Mouse (Mus musculus) liver, embryonic 15.5 days (tissue): ENCODE measurements at regions not wholly inside any gene's neighbourhood (a gene's known extent, or its start where the extent isn't known, plus 50 kb on each side); places are given as distances from the start of the nearest gene placed in this dataset.

Source experiments
- ATAC-seq: fragments of 200-750 bp; cut with Nextera tagmentation; 2 replicates; pipeline ENCODE4 v1.8.0; 2017; ENCODE audit warnings: moderate number of reproducible peaks, mild to moderate bottlenecking, moderate library complexity; ENCODE audit not compliant: insufficient read depth
- H3K27ac ChIP-seq: fragments of 300-500 bp; sonication (generic); replicated peaks from 2 replicates; pipeline ENCODE4 v1.5.1; 2015; ENCODE audit warnings: mild to moderate bottlenecking, inconsistent platforms
- H3K27me3 ChIP-seq: fragments of 300-500 bp; sonication (generic); 2 replicates; pipeline ENCODE4 v1.6.1; 2015; ENCODE audit warnings: mild to moderate bottlenecking, inconsistent platforms
- H3K36me3 ChIP-seq: fragments of 300-500 bp; sonication (generic); replicated peaks from 2 replicates; pipeline ENCODE4 v1.6.1; 2015; ENCODE audit warnings: moderate library complexity, mild to moderate bottlenecking, inconsistent platforms
- H3K4me1 ChIP-seq: fragments of 300-500 bp; sonication (generic); replicated peaks from 2 replicates; pipeline ENCODE4 v1.6.1; 2015; ENCODE audit warnings: inconsistent platforms
- H3K4me2 ChIP-seq: fragments of 300-500 bp; sonication (generic); 2 replicates; pipeline ENCODE4 v1.6.1; 2015; ENCODE audit warnings: moderate library complexity, mild to moderate bottlenecking, inconsistent platforms
- H3K4me3 ChIP-seq: fragments of 300-500 bp; sonication (generic); replicated peaks from 2 replicates; pipeline ENCODE4 v1.5.1; 2015; ENCODE audit warnings: mild to moderate bottlenecking, inconsistent platforms
- H3K9ac ChIP-seq: fragments of 300-500 bp; sonication (generic); 2 replicates; pipeline ENCODE4 v1.6.1; 2015; ENCODE audit warnings: moderate library complexity, mild to moderate bottlenecking, inconsistent platforms
- H3K9me3 ChIP-seq: fragments of 300-500 bp; sonication (generic); replicated peaks from 2 replicates; pipeline ENCODE4 v1.6.1; 2016; ENCODE audit warnings: inconsistent platforms
- WGBS: fragments of 180-500 bp; shearing (Covaris S2); methylation state at CpG from one replicate; pipeline ENCODE4 v1.1.7; 2015; ENCODE audit warnings: mixed read lengths; ENCODE audit not compliant: insufficient replicate concordance; 5-methylcytosine and 5-hydroxymethylcytosine counted together

GRCm38 (mm10) chr5:132644646-132645172 lies 101.6 kb upstream of the Auts2 start:
- H3K9me3 ChIP-seq: no peaks in the 10 kb centered on the region
- no peak overlapping the region for H3K4me3 ChIP-seq
- ATAC-seq: no peak
- H3K4me1 ChIP-seq: peaks cover 3% of the 10 kb centered on the region
- H3K27ac ChIP-seq: no peak overlapping the region
- 56% methylated on average over 5 of the region's 5 CpGs for WGBS
- no peaks in the 10 kb centered on the region for H3K36me3 ChIP-seq
- no peaks in the 10 kb centered on the region for H3K27me3 ChIP-seq
- H3K9ac ChIP-seq: no peak overlapping the region
- H3K4me2 ChIP-seq: no peak overlapping the region

- no peak overlapping the region for H3K4me3 ChIP-seq
- no peak overlapping the region for H3K9ac ChIP-seq
- H3K4me1 ChIP-seq: peaks cover 3% of the 10 kb centered on the region
- H3K4me2 ChIP-seq: no peak overlapping the region
- ATAC-seq: no peak
- H3K27ac ChIP-seq: no peak overlapping the region
- H3K27me3 ChIP-seq: no peaks in the 10 kb centered on the region
- H3K9me3 ChIP-seq: no peaks in the 10 kb centered on the region
- no peaks in the 10 kb centered on the region for H3K36me3 ChIP-seq
- WGBS: 65% methylated on average over 3 of the region's 3 CpGs
Measured at GRCm38 (mm10) chr5:132643270-132643669, 100.1 kb upstream of the Auts2 start.

GRCm38 (mm10) chr5:132633198-132633884 lies 90.2 kb upstream of the Auts2 start:
- Histone ChIP-seq H3K4me2 (no peak overlapping the region), H3K27ac (no peak overlapping the region), H3K36me3 (no peaks in the 10 kb centered on the region), H3K9ac (no peak overlapping the region), H3K9me3 (no peaks in the 10 kb centered on the region), H3K4me3 (no peak overlapping the region), H3K4me1 (no peaks in the 10 kb centered on the region), H3K27me3 (no peaks in the 10 kb centered on the region)
- ATAC-seq: no peak
- WGBS: 30% methylated on average over 5 of the region's 5 CpGs

GRCm38 (mm10) chr5:132621751-132622150 lies 78.6 kb upstream of the Auts2 start:
- no peaks in the 10 kb centered on the region for H3K27me3 ChIP-seq
- no peak overlapping the region for H3K4me2 ChIP-seq
- WGBS: 70% methylated on average over 7 of the region's 7 CpGs
- no peak overlapping the region for H3K9ac ChIP-seq
- no peak overlapping the region for H3K27ac ChIP-seq
- no peaks in the 10 kb centered on the region for H3K9me3 ChIP-seq
- H3K36me3 ChIP-seq: no peaks in the 10 kb centered on the region
- ATAC-seq: no peak
- H3K4me1 ChIP-seq: no peaks in the 10 kb centered on the region
- H3K4me3 ChIP-seq: no peak overlapping the region

GRCm38 (mm10) chr5:132617241-132617640 lies 74.1 kb upstream of the Auts2 start:
- no peak overlapping the region for H3K4me2 ChIP-seq
- no peak overlapping the region for H3K27ac ChIP-seq
- H3K4me3 ChIP-seq: no peak overlapping the region
- H3K4me1 ChIP-seq: no peaks in the 10 kb centered on the region
- no peaks in the 10 kb centered on the region for H3K9me3 ChIP-seq
- no peak overlapping the region for H3K9ac ChIP-seq
- H3K36me3 ChIP-seq: no peaks in the 10 kb centered on the region
- 31% methylated on average over 3 of the region's 3 CpGs for WGBS
- H3K27me3 ChIP-seq: no peaks in the 10 kb centered on the region
- ATAC-seq: no peak

- Histone ChIP-seq H3K36me3 (no peaks in the 10 kb centered on the region), H3K4me3 (no peak overlapping the region), H3K27me3 (no peaks in the 10 kb centered on the region), H3K4me1 (no peaks in the 10 kb centered on the region), H3K9ac (no peak overlapping the region), H3K4me2 (no peak overlapping the region), H3K9me3 (no peaks in the 10 kb centered on the region), H3K27ac (no peak overlapping the region)
- WGBS: 30% methylated on average over 4 of the region's 4 CpGs
- no peak for ATAC-seq
Measured at GRCm38 (mm10) chr5:132609251-132609650, 66.1 kb upstream of the Auts2 start.

GRCm38 (mm10) chr5:132606216-132606615 lies 63.1 kb upstream of the Auts2 start:
- WGBS: 48% methylated on average over 6 of the region's 6 CpGs
- H3K36me3 ChIP-seq: no peaks in the 10 kb centered on the region
- no peaks in the 10 kb centered on the region for H3K27me3 ChIP-seq
- ATAC-seq: no peak
- no peak overlapping the region for H3K4me3 ChIP-seq
- no peaks in the 10 kb centered on the region for H3K9me3 ChIP-seq
- no peak overlapping the region for H3K27ac ChIP-seq
- H3K9ac ChIP-seq: no peak overlapping the region
- no peaks in the 10 kb centered on the region for H3K4me1 ChIP-seq
- H3K4me2 ChIP-seq: no peak overlapping the region

- Histone ChIP-seq H3K4me3 (no peak overlapping the region), H3K9ac (no peak overlapping the region), H3K27me3 (no peaks in the 10 kb centered on the region), H3K4me2 (no peak overlapping the region), H3K36me3 (no peaks in the 10 kb centered on the region), H3K4me1 (no peaks in the 10 kb centered on the region), H3K27ac (no peak overlapping the region), H3K9me3 (no peaks in the 10 kb centered on the region)
- WGBS: 51% methylated on average over 6 of the region's 6 CpGs
- ATAC-seq: no peak
Measured at GRCm38 (mm10) chr5:132594796-132595195, 51.7 kb upstream of the Auts2 start.
